Mouse (Mus musculus) left cerebral cortex, postnatal 25 days (tissue): Measurements from ENCODE around the gene Grb2. TPM values are rescaled to one million over a fixed set of nuclear protein-coding genes. Genes with fewer than 3 reads are reported as not detected.

Experiments
- DNase-seq, 2 experiments: peaks; one replicate each; pipeline ENCODE4 v3.0.0; 2022; ENCODE audit warnings: low spot score in 2 of 2, mixed read lengths in 1 of 2
- intact Hi-C: fragments of 180-260 bp; cut with DNase I; formaldehyde crosslinking; loops from one replicate; pipeline ENCODE4 v1.15.1; 2025
- total RNA-seq, 2 experiments: library from RNA; stranded (reverse); gene quantifications; 2 replicates each; pipeline ENCODE4 v1.2.3; 2021

Grb2 gene
- total RNA-seq, 2 experiments from 2014 or later: 204 TPM

- intact Hi-C loops: no loop called here
- no peak for DNase-seq
These were observed 16.4 kb downstream of the Grb2 start for GRCm38 (mm10) chr11:115691976-115692375.

DNA sequence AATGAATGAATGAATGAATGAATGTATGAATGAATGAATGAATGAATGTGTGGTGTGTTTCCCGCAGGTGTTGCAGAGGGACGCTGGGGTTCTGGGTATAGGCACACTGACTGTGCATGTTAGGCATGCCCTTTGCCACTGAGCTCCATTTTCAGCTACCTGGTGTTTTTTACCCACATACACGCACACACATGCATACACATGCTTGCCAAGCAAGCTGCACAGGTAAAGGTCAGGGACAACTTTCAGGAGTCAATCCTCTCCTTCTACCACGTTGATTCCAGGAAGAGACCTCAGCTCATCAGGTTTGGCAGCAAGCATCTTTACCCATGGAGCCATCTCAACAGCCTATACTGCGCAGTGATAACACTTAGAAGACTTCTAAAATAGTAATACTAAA lies 16.9 kb downstream of the Grb2 start:
- intact Hi-C loops: no loop called here
- DNase-seq: no peak

DNA sequence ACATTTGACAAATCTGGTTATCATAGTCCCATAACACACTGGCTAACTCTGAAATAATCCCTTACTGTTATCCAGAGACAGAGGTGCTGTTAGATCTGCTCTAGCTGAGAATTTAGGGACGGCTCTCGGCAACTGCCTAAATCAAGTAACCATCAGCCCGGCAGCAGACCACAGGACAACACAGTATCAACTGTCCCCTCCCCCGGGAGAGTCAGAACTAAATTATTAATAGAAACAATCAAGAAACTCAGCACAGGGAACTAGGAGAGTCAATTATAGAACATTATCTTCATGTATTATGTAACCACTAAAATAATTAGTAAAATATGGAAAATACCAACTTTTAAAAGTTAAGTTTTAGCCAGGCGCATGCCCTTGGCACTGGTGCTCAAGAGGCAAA lies 17.4 kb downstream of the Grb2 start:
- intact Hi-C loops: no loop called here
- DNase-seq: no peak

DNA sequence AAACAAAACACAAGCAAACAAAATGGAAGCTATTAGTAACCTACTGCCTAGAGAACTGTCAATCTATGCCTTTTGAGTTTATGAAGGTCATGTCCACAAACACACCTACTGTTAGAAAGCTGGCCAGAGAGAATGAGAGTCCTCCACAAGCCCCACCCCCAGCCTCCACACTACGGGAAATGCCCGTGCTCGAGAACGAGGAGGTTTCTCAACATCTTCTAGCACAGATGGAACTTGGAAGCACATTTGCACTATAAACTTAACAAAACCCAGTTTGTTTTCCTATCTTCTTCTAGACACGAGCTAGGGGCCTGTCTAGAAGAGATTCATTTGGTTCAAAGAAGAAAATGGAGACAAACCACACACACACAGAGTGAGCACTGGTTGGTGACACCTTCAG lies 18.0 kb downstream of the Grb2 start:
- DNase-seq: no peak
- intact Hi-C loops: no loop called here

DNA sequence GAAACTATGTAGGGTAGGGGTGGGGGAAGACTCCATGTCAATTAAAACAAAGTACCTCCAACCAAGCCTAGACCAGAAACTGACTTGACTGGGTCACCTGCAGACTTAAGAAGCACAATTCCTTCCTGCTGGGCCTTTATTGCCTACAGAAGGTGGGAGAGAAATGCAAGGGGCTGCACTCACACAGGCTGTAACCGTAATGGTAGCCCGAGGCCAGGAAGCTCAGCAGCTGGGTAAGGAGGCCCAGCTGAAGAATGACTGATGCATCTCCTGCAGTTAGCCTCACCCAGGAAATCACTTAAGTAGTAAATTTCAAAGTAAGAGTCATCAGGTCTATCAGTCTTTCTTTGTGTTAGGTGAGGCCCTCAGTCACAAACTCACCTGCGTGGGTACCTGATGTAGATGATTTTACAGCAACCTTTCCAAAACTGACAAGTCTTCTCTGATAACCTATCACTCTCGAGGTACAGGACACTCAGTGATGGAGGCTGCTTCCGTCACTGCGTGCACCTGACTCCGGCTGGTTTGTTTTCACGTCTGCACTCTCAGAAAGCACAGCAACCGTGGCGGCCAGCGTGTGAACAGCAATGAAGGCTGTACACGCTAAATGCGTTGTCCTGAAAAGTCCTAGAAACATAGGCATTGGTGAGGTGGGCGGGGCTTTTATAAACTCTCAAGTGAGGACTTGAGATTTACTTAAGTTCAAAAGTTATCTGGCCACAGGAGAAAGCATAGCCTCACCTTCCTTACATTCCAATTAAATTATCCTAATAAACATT lies 19.1 kb downstream of the Grb2 start:
- intact Hi-C loops: no loop called here
- no peak for DNase-seq

- DNase-seq: no peak
- intact Hi-C loops: no loop called here
These were observed 22.0 kb downstream of the Grb2 start for GRCm38 (mm10) chr11:115686369-115686768.

GRCm38 (mm10) chr11:115685954-115686353 lies 22.4 kb downstream of the Grb2 start:
- intact Hi-C loops: no loop called here
- no peak for DNase-seq

- peak; percentile 35 to 61 for DNase-seq
- intact Hi-C loops: no loop called here
These were observed 23.5 kb downstream of the Grb2 start for GRCm38 (mm10) chr11:115684877-115685276.

DNA sequence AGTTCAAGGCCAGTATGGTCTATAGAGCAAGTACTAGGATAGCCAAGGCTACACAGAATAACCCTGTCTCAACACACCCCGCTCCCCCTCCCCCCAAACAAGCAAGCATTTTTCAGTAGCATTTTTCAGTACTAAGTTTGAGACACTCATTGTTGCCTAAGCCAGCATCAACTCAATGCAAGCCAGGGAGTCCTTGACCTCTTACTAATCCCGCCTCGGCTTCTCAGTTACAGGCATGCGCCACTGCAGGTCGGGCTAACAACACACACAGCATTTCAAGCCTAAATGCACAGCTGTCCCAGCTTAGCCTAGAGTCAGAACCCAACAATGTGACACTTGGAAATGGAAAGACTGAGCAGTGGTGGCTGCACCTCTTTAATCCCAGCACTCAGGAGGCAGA lies 25.1 kb downstream of the Grb2 start:
- DNase-seq: no peak
- intact Hi-C loops: no loop called here

DNA sequence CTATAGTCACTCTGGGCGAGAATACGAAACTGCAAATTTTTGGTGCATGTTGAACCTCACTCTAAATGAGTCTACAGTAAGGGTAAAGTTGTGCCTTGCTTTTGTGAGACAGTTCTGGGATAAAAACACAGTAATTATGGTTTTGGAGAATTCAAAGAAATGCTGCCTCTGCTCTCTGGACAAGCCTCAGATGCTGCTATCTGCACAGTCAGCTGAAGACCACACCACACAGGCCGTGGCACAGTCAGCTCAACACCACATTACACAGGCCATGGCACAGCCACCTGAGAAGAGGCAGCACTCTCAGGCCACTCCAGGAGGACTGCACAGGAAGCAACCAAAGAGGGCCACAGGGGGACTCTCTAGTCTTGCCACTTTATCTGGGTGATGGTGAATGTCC lies 26.0 kb downstream of the Grb2 start:
- intact Hi-C loops: no loop called here
- DNase-seq: no peak

DNA sequence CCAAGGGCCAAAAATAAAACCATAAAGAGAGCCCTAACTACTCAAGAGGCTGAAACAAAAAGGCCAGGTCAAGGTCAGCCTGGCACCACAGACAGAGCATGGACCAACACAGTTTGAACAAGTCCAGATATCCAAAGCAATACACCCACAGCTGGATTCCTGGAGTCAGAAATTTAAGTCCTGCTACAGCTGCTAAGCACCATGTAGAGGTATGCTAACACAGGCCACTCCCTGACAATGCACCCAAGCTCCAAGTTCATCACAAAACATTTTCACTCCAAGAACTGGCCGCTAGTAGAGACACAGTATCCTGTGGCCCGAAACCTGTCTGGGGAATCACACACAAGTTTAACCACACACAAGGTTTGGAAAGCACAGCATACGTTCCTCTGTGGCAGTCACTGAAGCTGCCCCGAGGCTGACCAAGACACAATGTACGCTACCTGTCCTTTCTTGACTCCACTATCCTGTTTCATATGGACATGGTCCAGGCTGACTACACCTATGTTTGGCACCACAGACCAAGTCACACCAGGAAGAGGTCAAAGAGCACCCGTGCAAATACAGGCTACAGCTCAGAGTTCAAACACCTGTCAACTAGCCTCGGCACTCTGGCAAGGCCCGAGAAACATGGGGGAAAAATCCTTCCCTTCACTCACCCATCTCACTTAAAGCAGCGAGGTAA lies 28.7 kb downstream of the Grb2 start:
- DNase-seq: no peak
- intact Hi-C loops: no loop called here

GRCm38 (mm10) chr11:115678861-115679260 lies 29.5 kb downstream of the Grb2 start:
- peak; percentile 30 to 69 for DNase-seq
- intact Hi-C loops: no loop called here

DNA sequence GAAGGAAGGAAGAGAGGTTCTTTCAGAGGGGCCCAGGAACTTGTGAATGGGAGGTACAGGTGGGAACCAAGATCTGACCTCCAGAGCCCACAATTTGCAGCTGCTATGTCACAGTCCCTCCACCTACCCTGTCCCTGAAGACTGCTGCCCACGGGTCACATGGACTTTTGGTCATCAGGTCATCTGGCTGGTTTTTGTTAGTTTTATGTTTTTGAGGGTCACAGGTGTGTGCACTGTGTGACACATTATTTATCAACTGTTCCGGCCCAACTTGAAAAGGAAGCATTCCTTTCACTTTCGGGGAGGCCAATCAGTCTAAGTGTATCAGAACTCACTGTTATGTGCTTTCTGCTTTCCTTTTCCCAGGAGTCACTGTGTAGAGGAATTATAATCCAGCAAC lies 30.9 kb downstream of the Grb2 start:
- intact Hi-C loops: no loop called here
- DNase-seq: no peak

DNA sequence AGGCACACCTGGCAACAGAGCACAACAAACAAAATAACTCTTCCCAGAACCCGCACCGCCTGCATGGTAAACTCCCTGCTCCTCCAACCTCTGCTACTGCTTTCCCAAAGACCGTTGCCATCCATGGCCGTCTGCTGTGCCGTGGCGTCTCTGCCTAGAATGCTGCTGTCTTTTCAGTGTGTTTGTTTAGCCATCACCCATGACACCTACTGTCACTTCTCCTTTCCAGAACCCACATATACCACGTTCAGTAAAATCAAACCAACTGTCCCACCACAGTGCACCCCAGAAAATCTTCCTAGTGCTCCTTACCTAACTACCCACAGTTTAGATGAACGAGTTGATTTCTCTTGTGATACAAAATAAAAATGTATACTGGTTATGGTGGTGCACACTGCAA lies 31.7 kb downstream of the Grb2 start:
- no peak for DNase-seq
- intact Hi-C loops: no loop called here

GRCm38 (mm10) chr11:115674235-115674865 lies 34.0 kb downstream of the Grb2 start:
- DNase-seq: peak; percentile 54 to 86
- intact Hi-C loops: loop anchor here (2.0 kb wide), 1 partner anchor 14 kb away; no protein-coding TSS in a partner anchor

DNA sequence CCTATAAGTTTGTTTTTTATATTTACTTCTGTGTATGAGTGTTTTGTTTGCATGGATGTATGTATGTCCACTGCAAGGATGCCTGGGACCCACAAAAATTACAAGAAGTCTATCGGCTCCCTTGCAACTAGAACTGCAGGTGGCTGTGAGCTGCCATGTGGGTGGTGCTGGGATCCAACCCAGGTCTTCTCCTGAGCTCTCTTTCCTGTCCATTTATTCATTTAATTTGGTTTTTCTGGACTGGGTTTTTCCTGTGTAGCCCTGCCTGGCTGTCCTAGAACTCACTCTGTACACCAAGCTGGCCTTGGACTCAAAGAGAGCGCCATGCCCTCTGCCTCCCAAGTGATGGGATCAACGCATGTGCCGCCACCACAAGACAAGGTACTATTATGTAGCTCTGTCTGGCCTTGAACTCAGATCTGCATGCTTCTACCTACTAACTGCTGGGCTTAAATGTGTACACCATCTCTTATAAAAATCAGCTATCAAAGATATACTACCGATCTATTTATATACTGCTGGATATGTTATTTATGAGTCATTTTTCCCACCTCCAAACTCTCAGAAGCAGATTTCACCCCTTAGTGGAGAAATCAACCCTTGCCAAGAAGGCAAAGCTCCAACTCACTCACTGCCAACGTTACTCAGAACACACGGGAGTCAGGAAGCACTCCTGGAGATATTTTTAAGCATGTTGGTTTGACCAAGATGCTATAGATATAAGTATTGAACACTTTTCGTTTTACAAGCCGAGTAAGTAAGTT lies 34.7 kb downstream of the Grb2 start:
- peak; percentile 50 to 88 for DNase-seq
- intact Hi-C loops: loop anchor here (2.0 kb wide), 1 partner anchor 13 kb away; no protein-coding TSS in a partner anchor

DNA sequence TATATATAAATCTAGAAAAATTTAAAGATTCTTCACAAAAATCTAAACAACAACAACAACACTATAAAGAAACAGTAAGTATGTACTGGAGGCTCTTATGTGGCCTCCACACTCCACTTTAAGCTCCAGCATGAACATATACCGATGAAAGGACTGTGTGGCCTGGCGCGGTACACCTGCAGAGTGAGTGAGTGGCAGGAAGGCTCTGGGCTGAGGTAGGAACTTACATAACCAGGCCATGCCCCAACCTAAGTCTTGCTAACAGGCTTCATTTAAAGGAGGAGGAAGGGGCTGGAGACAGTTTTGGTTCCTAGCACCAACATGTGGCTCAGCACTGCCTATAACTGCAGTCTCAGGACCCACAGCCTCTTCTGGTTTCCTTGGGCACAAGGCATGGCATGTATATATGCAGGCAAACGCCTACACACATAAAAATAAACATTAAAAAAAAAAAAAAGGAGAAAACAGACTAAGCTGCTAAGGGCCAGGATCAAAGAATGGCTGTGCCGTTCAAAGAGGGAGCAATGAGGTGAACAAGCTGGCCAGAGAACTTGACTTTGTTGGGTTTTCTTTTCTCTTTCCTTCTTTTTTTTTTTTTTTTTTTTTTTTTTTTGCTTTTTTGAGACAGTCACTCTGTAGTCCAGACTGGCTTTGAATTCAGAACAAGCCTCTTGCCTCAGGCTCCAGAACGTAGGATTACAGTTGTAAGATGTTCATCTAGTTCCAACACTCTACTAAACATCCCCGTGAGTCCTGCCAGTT lies 36.0 kb downstream of the Grb2 start:
- DNase-seq: no peak
- intact Hi-C loops: no loop called here

DNA sequence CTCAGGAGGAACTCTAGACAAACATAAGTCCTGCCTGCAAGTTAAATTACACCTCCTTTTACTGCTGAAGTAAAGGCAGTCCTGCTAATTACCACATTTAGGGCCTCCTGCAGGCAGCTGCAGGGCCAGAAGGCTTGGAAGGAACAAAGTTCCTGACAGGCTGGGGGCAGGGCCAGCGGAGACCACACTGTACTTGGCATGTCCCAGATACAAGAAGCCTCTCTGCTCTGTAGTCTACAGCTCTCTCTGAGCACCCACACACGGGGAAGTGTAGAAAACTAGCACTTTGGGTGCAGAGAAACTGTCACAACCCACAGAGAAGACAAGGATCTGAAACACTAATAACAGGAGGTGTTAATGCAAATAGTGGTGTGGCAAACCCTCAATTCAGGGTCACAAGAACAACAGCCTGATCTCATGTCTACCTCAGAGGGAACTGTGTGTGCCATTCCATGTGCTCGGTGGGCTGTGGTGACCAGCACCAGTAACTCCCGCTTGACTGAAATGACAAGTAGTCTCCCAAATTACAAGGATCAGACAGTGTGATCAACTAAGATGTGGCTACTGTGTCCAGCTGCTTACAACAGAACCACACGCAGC lies 37.8 kb downstream of the Grb2 start:
- peak; percentile 51 to 75 for DNase-seq
- intact Hi-C loops: loop anchor here (2.0 kb wide), 1 partner anchor 38 kb away; the partner anchor contains the start of gene Grb2
